Mouse (Mus musculus) common myeloid progenitor, adult 5-6 weeks (primary cell): ENCODE measurements at regions not wholly inside any gene's neighbourhood (a gene's known extent, or its start where the extent isn't known, plus 50 kb on each side); places are given as distances from the start of the nearest gene placed in this dataset.

ENCODE experiments used
- ATAC-seq: replicated peaks from 2 replicates; pipeline ENCODE4 v1.8.0; 2016; ENCODE audit warnings: low read depth, mild to moderate bottlenecking, moderate TSS enrichment, inconsistent platforms; ENCODE audit not compliant: poor library complexity, severe bottlenecking

DNA sequence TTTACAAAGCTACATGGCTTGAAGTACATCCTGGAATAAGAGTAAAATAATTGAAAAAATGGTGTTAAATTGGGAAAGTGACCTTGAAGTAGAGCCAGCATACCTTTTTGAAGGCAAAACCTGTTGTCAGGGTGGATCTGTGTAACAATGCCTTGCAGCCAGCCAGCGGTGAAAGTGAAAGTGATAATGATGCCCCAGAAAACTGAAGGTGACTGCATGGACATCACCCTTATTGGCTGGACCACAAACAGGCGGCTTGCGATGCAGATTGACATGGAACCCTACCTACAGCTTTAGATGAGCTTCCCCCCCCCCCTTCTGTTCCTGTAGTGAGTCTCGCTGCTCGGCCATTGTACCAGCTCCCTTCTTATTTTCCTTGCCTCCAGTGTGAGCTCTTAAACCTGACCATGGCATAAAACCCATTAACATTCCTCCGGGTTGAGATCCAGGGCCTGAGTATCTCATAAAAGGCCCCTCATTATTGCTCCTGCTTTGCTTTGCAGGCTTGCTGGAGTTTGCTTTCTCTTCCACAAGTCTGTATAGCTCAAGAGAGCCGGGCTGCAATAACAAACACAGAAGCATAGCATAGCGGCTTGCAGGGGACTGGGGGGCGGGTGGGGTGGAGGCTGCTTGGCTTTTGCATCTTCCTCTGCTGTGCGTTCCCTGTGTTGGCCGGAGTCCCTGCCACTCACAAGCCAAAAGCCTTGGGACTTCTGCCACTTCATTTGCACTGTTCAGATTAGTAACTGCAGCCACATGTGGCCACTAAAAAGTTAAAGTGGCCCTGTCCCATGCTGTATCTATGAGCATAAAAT lies 292.1 kb downstream of the Plpp3 start:
- no peak for ATAC-seq

- ATAC-seq = no peak
Observed at GRCm38 (mm10) chr4:105450881-105451280, 293.7 kb downstream of the Plpp3 start.

DNA sequence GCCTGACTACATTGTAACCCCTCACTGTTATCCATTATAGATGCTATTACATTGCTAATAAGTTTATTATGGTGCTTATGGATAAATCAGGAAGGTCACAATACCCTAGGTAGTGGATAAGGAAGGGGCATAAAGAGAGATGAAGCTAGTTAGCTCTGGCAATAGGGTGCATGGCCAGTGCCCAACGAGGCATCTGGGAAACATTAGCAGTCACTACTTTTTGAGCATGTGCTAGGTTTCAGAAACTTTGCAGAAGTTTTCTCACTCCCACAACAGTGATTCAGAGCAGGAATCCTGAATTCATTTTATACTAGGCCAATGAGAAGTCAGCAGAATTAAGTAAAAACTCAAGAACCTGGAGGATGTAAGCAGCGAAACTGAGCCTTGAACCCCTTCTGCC lies 294.7 kb downstream of the Plpp3 start:
- ATAC-seq = no peak

DNA sequence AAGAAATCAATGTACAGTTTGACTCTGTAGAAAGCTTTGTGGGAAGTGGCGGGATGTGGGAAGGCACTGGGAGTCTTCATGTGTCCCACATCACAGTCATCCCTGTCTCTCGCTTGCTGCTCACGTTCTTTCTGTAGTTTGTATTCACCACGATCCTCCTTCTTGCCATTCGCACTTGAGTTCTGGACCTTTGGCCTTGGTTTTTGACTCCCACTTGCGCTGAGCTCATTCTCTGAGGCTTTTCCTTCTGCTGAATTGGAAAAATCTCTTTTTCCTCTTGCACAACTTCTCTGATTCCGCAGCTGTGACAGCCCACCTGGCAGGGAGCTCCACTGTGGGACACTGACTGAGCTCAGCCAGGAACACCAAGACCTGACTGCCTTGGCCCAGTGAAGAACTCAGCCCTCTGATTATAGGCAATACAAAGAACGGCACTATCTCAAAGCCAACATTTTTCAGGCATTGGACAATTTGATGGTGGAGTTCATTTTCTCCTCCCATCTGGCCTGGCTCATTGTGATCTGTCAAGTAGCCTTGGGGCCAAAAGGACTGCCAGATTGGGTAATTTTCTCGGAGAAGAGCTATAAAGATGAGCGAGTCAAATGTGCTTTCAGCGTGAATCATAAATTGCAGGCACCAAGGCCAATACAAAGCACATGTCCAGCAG lies 299.9 kb downstream of the Plpp3 start:
- no peak for ATAC-seq

DNA sequence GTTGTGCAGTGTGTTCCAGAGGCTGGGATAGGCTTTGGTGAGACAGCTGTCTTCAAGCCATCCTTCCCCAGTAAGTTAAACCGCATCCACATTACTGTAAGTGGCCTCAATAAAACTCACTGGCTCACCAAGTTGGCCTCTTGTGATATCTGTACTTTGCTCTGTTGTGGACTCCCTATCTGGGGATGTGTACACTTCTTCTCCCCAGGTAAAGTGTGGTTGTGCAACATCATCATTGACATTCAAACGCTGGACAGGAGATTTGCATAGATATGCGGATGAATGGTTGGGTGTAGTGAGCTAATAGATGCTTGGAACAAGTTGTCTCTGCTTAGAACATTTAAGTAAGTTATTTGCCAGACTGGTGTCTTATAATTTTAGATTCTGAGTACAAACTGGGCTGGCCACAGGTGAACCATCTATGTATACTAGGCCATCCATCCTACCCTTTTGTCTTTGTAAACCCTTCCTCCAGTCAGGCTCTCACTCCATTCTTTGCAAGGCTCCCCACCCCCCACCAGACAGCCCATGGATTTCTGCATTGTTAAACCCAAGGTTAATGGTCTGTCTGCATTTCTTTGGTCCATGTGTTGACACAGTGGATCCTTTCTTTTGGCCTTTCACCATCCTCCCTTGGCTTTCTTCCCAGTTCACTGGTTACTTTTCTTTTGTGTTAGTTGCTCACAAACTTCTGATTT lies 303.0 kb downstream of the Plpp3 start:
- ATAC-seq = no peak

DNA sequence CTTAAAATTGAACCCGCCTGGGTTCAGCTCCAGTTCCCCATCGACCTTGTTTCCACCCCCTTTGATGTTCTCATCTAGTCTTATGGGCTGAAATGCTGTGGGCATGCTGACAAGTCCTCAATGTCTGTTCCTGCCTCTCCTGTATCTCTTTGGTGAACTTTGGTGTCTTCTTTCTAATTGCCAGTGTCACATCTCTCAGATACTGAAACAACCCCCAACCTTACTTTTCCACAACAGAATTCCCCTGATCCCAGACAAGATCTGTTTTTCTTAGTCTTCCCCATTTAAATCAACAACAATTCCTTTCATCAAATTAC lies 303.5 kb downstream of the Plpp3 start:
- no peak for ATAC-seq

- no peak for ATAC-seq
Observed at GRCm38 (mm10) chr4:105467811-105468210, 310.7 kb downstream of the Plpp3 start.

DNA sequence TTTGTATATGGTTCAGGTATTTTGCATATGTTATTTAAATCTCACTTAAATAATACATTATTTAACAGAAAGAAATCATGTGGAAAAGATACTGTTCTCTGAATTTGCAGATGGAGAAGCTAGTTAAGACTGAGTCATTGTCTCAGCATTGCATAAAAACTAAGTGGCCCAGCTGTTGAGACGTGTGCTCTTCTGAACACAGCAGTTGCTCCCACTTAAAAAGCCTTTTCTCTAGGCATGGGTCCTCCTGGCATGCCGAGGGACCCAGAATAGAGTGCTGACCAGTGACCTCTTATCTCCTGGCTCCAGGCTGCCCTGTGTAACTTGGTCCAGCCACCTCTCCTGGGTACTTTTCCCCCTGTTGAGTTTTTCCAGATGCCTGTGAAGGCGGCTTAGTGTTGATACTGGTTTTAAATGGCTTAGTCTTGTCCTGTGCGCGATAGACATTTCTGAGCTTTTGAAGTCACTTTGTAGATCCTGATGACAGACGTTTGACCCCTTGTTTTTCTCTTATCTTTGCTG lies 312.2 kb downstream of the Plpp3 start:
- no peak for ATAC-seq

DNA sequence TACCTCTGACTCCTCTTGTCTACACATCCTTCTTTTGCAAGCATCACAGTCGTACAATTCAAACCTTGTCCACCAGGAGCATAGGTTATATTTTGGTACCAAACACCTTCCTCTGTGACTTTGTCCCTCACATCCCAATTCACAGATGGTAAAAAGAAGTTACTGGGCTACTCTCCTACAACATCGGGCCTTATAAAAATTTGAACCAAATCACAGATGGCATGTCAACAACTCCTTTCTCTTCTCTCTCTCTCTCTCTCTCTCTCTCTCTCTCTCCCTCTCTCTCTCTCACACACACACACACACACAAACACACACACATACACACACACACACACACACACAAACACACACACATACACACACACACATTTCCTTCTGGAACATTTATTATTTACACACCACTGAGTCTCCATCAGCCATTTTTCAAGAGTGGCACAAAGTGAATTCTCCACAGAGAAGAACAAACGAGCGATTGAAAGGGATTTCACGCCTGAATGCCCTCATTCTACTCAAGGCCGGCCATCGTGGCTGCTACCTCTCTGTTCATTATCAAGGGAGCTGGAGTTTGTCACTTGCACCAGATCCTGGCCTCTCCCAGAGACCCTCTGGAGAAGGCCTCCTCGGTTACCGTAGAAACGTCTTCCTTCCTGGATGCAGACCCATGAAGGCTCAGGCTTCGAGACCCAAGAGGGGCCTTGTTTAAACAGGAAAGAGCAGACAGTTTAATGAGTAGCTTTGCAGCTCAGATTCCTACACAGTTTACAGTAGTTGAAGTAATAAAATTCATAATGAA lies 314.7 kb upstream of the Gm12728 start:
- no peak for ATAC-seq

DNA sequence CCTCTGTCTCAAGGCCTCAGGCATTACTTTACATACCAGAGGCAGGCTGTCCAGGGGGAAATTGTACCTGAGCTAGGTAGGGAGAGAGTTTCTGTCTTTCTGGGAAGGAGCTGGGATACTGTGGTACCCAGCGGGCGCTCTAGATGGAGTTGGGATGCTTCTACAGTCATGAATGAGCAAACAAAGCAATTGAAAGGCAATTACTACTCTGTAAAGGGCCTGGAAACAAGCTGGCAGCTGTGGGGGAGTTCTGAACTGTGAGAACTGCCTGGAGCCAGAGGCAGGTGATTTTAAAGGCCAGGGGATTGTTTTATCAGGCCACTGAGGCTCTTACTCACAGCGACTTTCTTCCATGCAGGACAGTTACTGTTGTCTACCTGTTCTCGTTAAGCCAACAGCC lies 313.3 kb upstream of the Gm12728 start:
- ATAC-seq = no peak

- ATAC-seq = no peak
Observed at GRCm38 (mm10) chr4:105486376-105486775, 303.3 kb upstream of the Gm12728 start.

DNA sequence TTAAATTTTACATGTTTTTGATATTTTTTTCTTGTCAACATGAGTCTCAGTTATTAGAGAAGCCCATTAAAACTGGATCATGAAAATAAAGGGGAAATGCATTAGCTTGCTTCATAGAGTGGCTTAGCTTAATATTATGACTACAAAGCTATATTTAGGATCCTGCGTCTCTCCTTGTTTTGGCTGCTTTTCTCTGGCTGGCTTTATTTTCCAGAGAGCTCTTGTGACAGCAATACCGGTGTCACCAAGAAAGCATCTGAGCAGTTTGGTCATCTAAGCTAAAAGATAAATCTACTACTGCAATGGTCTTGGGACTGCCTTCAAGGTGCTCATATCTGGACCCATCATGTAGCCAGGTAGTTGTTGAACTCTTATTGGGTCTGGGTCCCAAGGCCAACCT lies 293.5 kb upstream of the Gm12728 start:
- ATAC-seq = no peak

DNA sequence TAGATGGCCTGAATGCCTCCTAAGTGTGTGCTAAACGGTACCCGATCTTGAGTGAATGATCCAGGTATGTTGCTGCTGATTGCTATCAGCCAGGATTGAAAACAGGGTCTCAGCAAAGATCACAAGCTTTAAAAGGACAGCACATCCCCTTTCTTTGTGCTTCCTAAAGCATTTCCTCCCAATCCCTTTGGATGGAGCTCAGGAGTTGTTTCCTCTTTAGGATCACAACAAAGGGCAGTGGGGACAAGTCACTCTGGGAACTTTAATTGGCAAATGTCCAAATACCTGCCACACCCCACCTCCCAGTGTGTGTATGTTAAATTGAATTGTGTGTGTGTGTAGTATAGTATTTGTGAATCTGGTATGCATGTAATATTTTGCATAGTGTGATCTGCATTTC lies 283.5 kb upstream of the Gm12728 start:
- no peak for ATAC-seq

- no peak for ATAC-seq
Observed at GRCm38 (mm10) chr4:105507221-105507620, 282.4 kb upstream of the Gm12728 start.

- no peak for ATAC-seq
Observed at GRCm38 (mm10) chr4:105509091-105509490, 280.6 kb upstream of the Gm12728 start.

GRCm38 (mm10) chr4:105510406-105510805 lies 279.3 kb upstream of the Gm12728 start:
- ATAC-seq = no peak

DNA sequence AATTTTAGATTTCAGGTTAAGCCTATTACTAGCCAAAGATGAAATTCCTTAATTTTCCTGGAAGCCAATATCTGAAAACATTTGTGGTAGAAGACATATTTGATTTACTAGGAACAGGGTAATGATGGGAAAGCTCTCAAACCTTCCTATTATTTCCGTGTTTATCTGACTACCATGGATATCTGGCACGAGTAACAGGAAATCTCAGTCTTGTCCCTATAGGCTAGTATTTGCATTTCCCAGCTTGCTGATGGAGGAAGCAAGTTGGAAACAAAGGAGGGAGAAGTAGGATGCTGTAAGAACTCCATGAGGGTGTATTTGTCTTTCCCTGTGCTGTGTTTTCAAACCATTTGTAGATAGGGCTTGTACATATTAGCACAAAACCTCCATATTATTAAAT lies 264.5 kb upstream of the Gm12728 start:
- ATAC-seq = no peak

DNA sequence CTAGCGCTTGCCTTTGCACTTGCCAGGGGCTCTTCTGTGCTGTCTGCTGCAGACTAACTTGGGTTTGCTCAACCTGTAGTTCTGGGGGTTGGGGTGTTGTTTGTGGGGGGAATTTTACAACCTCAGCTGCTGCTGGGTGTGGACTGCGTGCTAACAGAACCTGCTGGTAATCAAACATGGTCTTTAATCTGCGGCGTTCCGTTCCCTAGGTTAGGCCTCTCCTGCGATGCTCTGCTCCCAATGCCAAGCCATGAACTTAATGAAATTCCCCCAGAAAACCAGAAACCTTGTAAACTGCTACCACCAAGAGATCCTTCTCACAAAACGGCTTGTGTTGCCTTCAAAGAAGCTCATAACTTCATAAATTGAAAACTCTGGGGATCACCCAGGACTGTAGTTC lies 262.9 kb upstream of the Gm12728 start:
- ATAC-seq = no peak

- ATAC-seq = no peak
Observed at GRCm38 (mm10) chr4:105527316-105527715, 262.4 kb upstream of the Gm12728 start.

GRCm38 (mm10) chr4:105531651-105532425 lies 257.8 kb upstream of the Gm12728 start:
- no peak for ATAC-seq
